8 mouse cellular contexts compared by ENCODE assay signal in the genomic region with DNA sequence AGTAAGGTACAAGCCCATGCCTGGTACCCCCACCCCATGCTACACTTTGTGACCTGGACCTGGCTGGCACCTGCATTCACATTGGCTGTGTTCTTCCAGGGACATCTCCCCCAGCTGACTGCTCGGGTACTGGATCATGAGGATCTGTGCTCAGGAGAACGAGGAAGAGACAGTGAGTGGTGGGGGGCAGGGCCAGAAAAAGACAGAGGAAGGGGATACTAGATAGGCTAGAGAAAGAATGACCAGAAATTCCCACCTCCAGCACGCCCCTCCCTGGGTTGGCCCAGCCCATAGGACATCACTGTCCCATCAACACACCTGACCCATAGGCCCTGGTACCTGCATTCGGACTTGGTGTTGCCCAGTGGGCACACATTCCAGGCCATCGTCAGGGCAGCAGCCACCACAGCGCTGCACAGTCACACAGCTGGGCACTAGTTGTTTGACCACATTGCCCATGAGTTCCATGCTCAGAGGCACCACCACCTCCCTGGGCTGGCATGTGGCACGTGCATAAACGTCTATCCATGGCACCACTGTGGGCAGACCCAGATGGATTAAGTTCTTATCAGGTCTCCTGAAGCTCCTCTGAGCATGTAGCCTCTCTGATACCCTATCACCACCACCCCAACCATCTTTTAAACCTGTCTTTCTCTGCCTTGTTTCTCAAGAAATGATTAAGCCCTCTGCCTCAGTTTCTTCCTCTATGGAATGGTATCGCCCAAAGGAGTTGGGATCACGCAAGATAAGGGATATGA. TPM values are rescaled to one million over a fixed set of nuclear protein-coding genes. Genes with fewer than 3 reads are reported as not detected.
A peak's percentile ranks its signal among the peaks of the same experiment; 100 is the strongest.
DNase-seq lines count a peak whose midpoint lies in the region; ATAC-seq and TF ChIP-seq lines count a peak whose summit lies in the region.

No protein-coding gene starts in this region.

- peak overlapping the region; percentile 85 for H3K4me2 ChIP-seq in embryonic facial prominence, embryonic 15.5 days (replicated peaks)
- peak overlapping the region; percentile 65 for H3K4me2 ChIP-seq in intestine, embryonic 14.5 days (ENCODE audit: low read length)
- peak overlapping the region; percentile 74 for H3K4me2 ChIP-seq in midbrain, postnatal 0 days (ENCODE audit: low read depth, low read length, poor library complexity, severe bottlenecking)

- WGBS in embryonic facial prominence, embryonic 15.5 days, result 82% methylated on average over 10 of the region's 10 CpGs
- 76% methylated on average over 10 of the region's 10 CpGs for WGBS in intestine, embryonic 14.5 days
- 79% methylated on average over 10 of the region's 10 CpGs for WGBS in midbrain, postnatal 0 days

- no peaks in the 10 kb centered on the region for H3K27me3 ChIP-seq in embryonic facial prominence, embryonic 15.5 days
- no peaks in the 10 kb centered on the region for H3K27me3 ChIP-seq in intestine, embryonic 14.5 days (replicated peaks; ENCODE audit: control insufficient read depth, insufficient read depth, low read length)
- H3K27me3 ChIP-seq in midbrain, postnatal 0 days (ENCODE audit: insufficient read depth, low read length), result no peaks in the 10 kb centered on the region

- peak overlapping the region; percentile 86 for H3K4me3 ChIP-seq in embryonic facial prominence, embryonic 15.5 days (replicated peaks)
- H3K4me3 ChIP-seq in intestine, embryonic 14.5 days (ENCODE audit: low read depth, low read length), result peak overlapping the region; percentile 87
- no peak overlapping the region for H3K4me3 ChIP-seq in midbrain, postnatal 0 days (ENCODE audit: low read depth, low read length)

- no peaks in the 10 kb centered on the region for H3K9me3 ChIP-seq in embryonic facial prominence, embryonic 15.5 days (replicated peaks)
- H3K9me3 ChIP-seq in intestine, embryonic 14.5 days (ENCODE audit: control insufficient read depth, low read length), result no peaks in the 10 kb centered on the region
- H3K9me3 ChIP-seq in midbrain, postnatal 0 days (ENCODE audit: low read length), result no peaks in the 10 kb centered on the region

- H3K4me1 ChIP-seq in embryonic facial prominence, embryonic 15.5 days, result peaks cover 30% of the 10 kb centered on the region
- peaks cover 16% of the 10 kb centered on the region for H3K4me1 ChIP-seq in intestine, embryonic 14.5 days (replicated peaks; ENCODE audit: control insufficient read depth, insufficient read depth, low read length)
- H3K4me1 ChIP-seq in midbrain, postnatal 0 days (ENCODE audit: insufficient read depth, low read length), result peaks cover 9% of the 10 kb centered on the region

- DNase-seq in kidney, postnatal 10 days, result peak; percentile 16
- DNase-seq in kidney, postnatal 25 days, result no peak
- no peak for DNase-seq in intestine, embryonic 14.5 days (ENCODE audit: low spot score)
- no peak for DNase-seq in midbrain, postnatal 0 days (ENCODE audit: low spot score)
- no peak for DNase-seq in cerebellum, adult 8-10 months
- no peak for DNase-seq in gastrocnemius, postnatal 10 days
- DNase-seq in urinary bladder, adult 2 months (ENCODE audit: low spot score), result no peak

- no peak for ATAC-seq in embryonic facial prominence, embryonic 15.5 days (ENCODE audit: insufficient number of reproducible peaks, low FRiP score, low TSS enrichment, low read depth)
- no peak for ATAC-seq in intestine, embryonic 14.5 days (replicated peaks; ENCODE audit: low FRiP score, low TSS enrichment, low read depth)
- no peak for ATAC-seq in midbrain, postnatal 0 days (ENCODE audit: low FRiP score)

- no peak for TF ChIP-seq CTCF in midbrain, postnatal 0 days (IDR thresholded peaks at IDR 0.05)

- H3K27ac ChIP-seq in embryonic facial prominence, embryonic 15.5 days (replicated peaks), result no peak overlapping the region
- no peak overlapping the region for H3K27ac ChIP-seq in intestine, embryonic 14.5 days (ENCODE audit: low read depth)
- no peak overlapping the region for H3K27ac ChIP-seq in midbrain, postnatal 0 days (ENCODE audit: low read depth, low read length)

- peak overlapping the region; percentile 90; the same call in 1 of the 2 replicates for H3K9ac ChIP-seq in embryonic facial prominence, embryonic 15.5 days
- H3K9ac ChIP-seq in intestine, embryonic 14.5 days (ENCODE audit: low read length), result peak overlapping the region; percentile 85
- H3K9ac ChIP-seq in midbrain, postnatal 0 days (replicated peaks; ENCODE audit: low read length, poor library complexity, severe bottlenecking), result no peak overlapping the region

- H3K36me3 ChIP-seq in embryonic facial prominence, embryonic 15.5 days, result peaks cover 32% of the 10 kb centered on the region
- peaks cover 34% of the 10 kb centered on the region for H3K36me3 ChIP-seq in intestine, embryonic 14.5 days (ENCODE audit: control insufficient read depth, insufficient read depth, low read length)
- H3K36me3 ChIP-seq in midbrain, postnatal 0 days (ENCODE audit: insufficient read depth, low read length), result 0 out of 2 replicates have a peak, but pooled peaks cover 14% of the 10 kb centered on the region

RNA-seq across cellular contexts. Expression of gene Vegfb, which starts 1.3 kb away (rescaled TPM):
- 51.5 and 53.2 TPM in 2 replicates for polyA plus RNA-seq in embryonic facial prominence, embryonic 15.5 days (2015; fragmentation: Nextera tagmentation; extraction: Ambion mirVana)
- 38.7 and 50.5 TPM in 2 replicates for polyA plus RNA-seq in intestine, embryonic 14.5 days (2014; fragmentation: Nextera tagmentation; extraction: Ambion mirVana)
- total RNA-seq in midbrain, postnatal 0 days (2014; rRNA removed), result 33.1 and 44.4 TPM in 2 replicates
- polyA plus RNA-seq in midbrain, postnatal 0 days (2015; fragmentation: Nextera tagmentation; extraction: Ambion mirVana), result 77.7 and 83.2 TPM in 2 replicates
- 10 to 100 TPM; 73.4 to 94.4 TPM for total RNA-seq in gastrocnemius, postnatal 10 days (2021)
- polyA plus RNA-seq in urinary bladder, adult 2 months (2012; rRNA removed), result 48.1 and 76.3 TPM in 2 replicates

RNA-seq across cellular contexts. Expression of gene Fkbp2, which starts 5.8 kb away (rescaled TPM):
- 112 and 119 TPM in 2 replicates for polyA plus RNA-seq in embryonic facial prominence, embryonic 15.5 days (2015; fragmentation: Nextera tagmentation; extraction: Ambion mirVana)
- 96.9 and 103 TPM in 2 replicates for polyA plus RNA-seq in intestine, embryonic 14.5 days (2014; fragmentation: Nextera tagmentation; extraction: Ambion mirVana)
- total RNA-seq in midbrain, postnatal 0 days (2014; rRNA removed), result 24.9 and 29.3 TPM in 2 replicates
- polyA plus RNA-seq in midbrain, postnatal 0 days (2015; fragmentation: Nextera tagmentation; extraction: Ambion mirVana), result 149 and 155 TPM in 2 replicates
- 10 to 100 TPM; 16.6 to 23.3 TPM for total RNA-seq in gastrocnemius, postnatal 10 days (2021)
- 83.0 and 89.1 TPM in 2 replicates for polyA plus RNA-seq in urinary bladder, adult 2 months (2012; rRNA removed)

RNA-seq across cellular contexts. Expression of gene Dnajc4, which starts 6.2 kb away (rescaled TPM):
- polyA plus RNA-seq in embryonic facial prominence, embryonic 15.5 days (2015; fragmentation: Nextera tagmentation; extraction: Ambion mirVana), result 23.9 and 27.9 TPM in 2 replicates
- 23.3 and 25.2 TPM in 2 replicates for polyA plus RNA-seq in intestine, embryonic 14.5 days (2014; fragmentation: Nextera tagmentation; extraction: Ambion mirVana)
- 14.9 and 31.2 TPM in 2 replicates for total RNA-seq in midbrain, postnatal 0 days (2014; rRNA removed)
- 21.6 and 25.7 TPM in 2 replicates for polyA plus RNA-seq in midbrain, postnatal 0 days (2015; fragmentation: Nextera tagmentation; extraction: Ambion mirVana)
- total RNA-seq in gastrocnemius, postnatal 10 days (2021), result 10 to 100 TPM; 32.5 to 33.9 TPM
- polyA plus RNA-seq in urinary bladder, adult 2 months (2012; rRNA removed), result 61.7 and 65.2 TPM in 2 replicates

RNA-seq across cellular contexts. Expression of gene Nudt22, which starts 9.8 kb away (rescaled TPM):
- 22.2 and 24.1 TPM in 2 replicates for polyA plus RNA-seq in embryonic facial prominence, embryonic 15.5 days (2015; fragmentation: Nextera tagmentation; extraction: Ambion mirVana)
- polyA plus RNA-seq in intestine, embryonic 14.5 days (2014; fragmentation: Nextera tagmentation; extraction: Ambion mirVana), result 14.6 and 16.1 TPM in 2 replicates
- 12.8 and 19.6 TPM in 2 replicates for total RNA-seq in midbrain, postnatal 0 days (2014; rRNA removed)
- 17.8 and 22.0 TPM in 2 replicates for polyA plus RNA-seq in midbrain, postnatal 0 days (2015; fragmentation: Nextera tagmentation; extraction: Ambion mirVana)
- total RNA-seq in gastrocnemius, postnatal 10 days (2021), result 10 to 100 TPM; 16.6 to 21.4 TPM
- polyA plus RNA-seq in urinary bladder, adult 2 months (2012; rRNA removed), result 32.6 and 37.4 TPM in 2 replicates

RNA-seq across cellular contexts. Expression of gene Trpt1, which starts 9.8 kb away (rescaled TPM):
- polyA plus RNA-seq in embryonic facial prominence, embryonic 15.5 days (2015; fragmentation: Nextera tagmentation; extraction: Ambion mirVana), result 12.5 and 12.7 TPM in 2 replicates
- 9.5 and 10.3 TPM in 2 replicates for polyA plus RNA-seq in intestine, embryonic 14.5 days (2014; fragmentation: Nextera tagmentation; extraction: Ambion mirVana)
- 19.6 and 28.1 TPM in 2 replicates for total RNA-seq in midbrain, postnatal 0 days (2014; rRNA removed)
- polyA plus RNA-seq in midbrain, postnatal 0 days (2015; fragmentation: Nextera tagmentation; extraction: Ambion mirVana), result 19.8 and 23.4 TPM in 2 replicates
- 10 to 100 TPM; 19.1 to 20.8 TPM for total RNA-seq in gastrocnemius, postnatal 10 days (2021)
- 22.9 and 28.4 TPM in 2 replicates for polyA plus RNA-seq in urinary bladder, adult 2 months (2012; rRNA removed)
